Mouse (Mus musculus) ovary, adult 2 months (tissue): ENCODE measurements around the gene C2cd2. TPM values are rescaled to one million over a fixed set of nuclear protein-coding genes. Genes with fewer than 3 reads are reported as not detected.

Experiments
- polyA plus RNA-seq: library from polyadenylated mRNA; depleted of rRNA; stranded (reverse); fragments of >200 nt; gene quantifications from 2 replicates; pipeline ENCODE4 v1.2.3, GENCODE M21; 2012; rRNA removed

The C2cd2 gene
- 28.9 and 58.6 TPM in 2 replicates for polyA plus RNA-seq

GRCm38 (mm10) chr16:97962151-97962948 is at the start of gene C2cd2, which contains the start of gene Zbtb21:
Gene C2cd2, minus strand, starts transcription at chr16:97962598.
Gene Zbtb21, minus strand, starts transcription at chr16:97962622.

GRCm38 (mm10) chr16:97996616-97997382 is 34.4 kb upstream of the C2cd2 start, which contains the start of gene B230307C23Rik:
Gene B230307C23Rik, plus strand, starts transcription at chr16:97997315.

GRCm38 (mm10) chr16:97851741-97852319 is 110.6 kb downstream of the C2cd2 start, which contains the start of gene Prdm15:
Gene Prdm15, minus strand, starts transcription at chr16:97851850.

Other genes starting within 250 kb of the C2cd2 start
- gene Ripk4, start 198.8 kb downstream of the C2cd2 start, polyA plus RNA-seq, result 6.2 and 7.3 TPM in 2 replicates
- gene Prdm15, start 110.7 kb downstream of the C2cd2 start, polyA plus RNA-seq, result 23.9 and 27.8 TPM in 2 replicates
- 18.4 and 22.9 TPM in 2 replicates for gene Zbtb21, start within 50 bp of the C2cd2 start, polyA plus RNA-seq
- 4.2 and 5.0 TPM in 2 replicates for gene B230307C23Rik, start 34.7 kb upstream of the C2cd2 start, polyA plus RNA-seq
- gene A630089N07Rik, start 119.9 kb upstream of the C2cd2 start, polyA plus RNA-seq, result 0.61 and 0.92 TPM in 2 replicates